Mouse (Mus musculus): ENCODE results near the gene Rb1.

The Rb1 gene

DNA sequence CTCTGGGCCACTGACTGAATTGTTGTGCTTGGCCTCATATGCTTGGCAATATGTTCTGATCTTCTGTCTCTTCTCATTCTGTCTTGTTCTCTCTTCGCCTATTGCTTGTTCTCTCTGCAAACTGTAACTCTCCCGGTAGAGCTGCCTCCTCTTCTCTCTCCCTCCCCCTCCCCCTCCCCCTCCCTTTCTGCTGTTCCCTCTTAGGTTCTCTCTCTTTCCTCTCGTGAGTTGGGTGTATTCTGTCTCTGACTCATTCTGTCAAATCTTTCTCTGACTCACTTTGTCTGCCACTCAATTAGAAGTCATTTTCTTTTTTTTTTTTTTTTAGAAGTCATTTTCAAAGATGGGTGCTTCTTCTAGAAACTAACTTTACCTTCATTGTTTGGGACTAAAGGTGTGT lies 178.9 kb downstream of the Rb1 start:
- DNase-seq (ENCODE audit: low spot score), result no peak

DNA sequence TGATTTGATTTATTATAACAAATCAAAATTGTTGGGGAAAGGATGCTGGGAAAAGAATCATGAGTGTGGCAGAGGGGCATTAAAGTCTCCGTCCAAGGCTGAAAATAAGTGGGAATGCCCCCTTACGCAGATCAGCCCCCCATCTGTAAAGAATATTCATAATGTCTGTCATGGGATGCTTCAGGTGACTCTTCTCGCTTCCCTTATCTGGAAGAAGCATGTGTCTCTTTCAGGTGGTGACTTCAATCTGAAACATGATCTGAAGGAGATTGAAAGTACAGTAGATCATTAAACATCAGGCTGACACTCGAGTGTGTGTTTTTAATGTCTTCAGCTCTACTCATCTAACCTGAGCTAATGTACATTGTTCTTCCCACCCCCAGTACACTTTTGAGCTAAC lies 180.1 kb downstream of the Rb1 start:
- DNase-seq (ENCODE audit: low spot score), result no peak

GRCm38 (mm10) chr14:73143710-73144420 lies 181.8 kb downstream of the Rb1 start:
- DNase-seq (ENCODE audit: low spot score), result no peak

GRCm38 (mm10) chr14:73142896-73143709 lies 182.5 kb downstream of the Rb1 start:
- DNase-seq (ENCODE audit: low spot score), result peak; percentile 84

DNA sequence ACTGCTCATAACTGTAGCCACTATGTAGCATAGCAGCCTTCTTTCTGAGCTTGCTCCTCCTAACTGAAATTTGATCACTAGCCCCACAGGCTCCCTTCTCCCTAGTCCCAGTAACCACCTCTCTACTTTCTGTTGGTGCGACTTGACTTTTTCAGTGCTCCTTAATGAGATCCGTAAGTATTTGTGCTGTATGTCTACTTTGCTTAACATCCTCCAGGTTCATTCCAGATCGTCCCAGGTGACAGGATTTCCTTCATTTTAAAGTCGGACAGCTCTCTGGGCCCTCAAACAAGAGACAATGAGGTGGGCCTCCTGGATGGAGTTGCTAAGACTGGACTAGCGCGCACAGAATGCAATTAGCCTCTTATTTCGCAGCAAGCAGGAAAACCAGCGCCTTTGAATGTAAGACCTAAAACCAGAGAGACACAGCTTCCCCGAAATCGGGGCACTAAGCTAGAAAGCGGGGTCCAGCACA lies 183.2 kb downstream of the Rb1 start:
- DNase-seq (ENCODE audit: low spot score), result no peak

DNA sequence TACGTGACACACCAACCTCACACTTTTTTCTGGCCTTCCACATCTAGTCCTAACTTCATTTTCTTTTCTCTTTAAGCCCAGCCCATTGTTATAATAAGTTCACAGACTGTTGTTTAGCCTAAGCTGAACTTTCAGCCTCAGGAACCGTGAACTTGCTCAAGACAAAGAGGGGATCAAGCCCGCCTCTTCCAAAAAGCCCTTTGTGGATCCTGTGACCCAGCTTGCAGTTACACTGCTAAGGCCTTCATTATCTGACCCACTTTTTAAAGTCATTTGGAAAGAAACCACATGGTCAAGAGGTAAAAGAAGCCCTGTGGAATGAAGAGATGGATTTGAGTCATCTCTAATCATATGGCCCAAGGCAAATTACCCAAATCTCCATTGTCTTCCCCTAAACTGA lies 183.8 kb downstream of the Rb1 start:
- no peak for DNase-seq (ENCODE audit: low spot score)

GRCm38 (mm10) chr14:73139866-73140265 lies 185.8 kb downstream of the Rb1 start:
- DNase-seq (ENCODE audit: low spot score), result no peak

- DNase-seq (ENCODE audit: low spot score), result no peak
These were observed 187.1 kb downstream of the Rb1 start for GRCm38 (mm10) chr14:73138483-73138882.

GRCm38 (mm10) chr14:73137234-73137633 lies 188.4 kb downstream of the Rb1 start:
- no peak for DNase-seq (ENCODE audit: low spot score)

All from retina, embryonic 14.5 days (tissue).